ENCODE assay signal across 8 mouse cellular contexts in the genomic region with DNA sequence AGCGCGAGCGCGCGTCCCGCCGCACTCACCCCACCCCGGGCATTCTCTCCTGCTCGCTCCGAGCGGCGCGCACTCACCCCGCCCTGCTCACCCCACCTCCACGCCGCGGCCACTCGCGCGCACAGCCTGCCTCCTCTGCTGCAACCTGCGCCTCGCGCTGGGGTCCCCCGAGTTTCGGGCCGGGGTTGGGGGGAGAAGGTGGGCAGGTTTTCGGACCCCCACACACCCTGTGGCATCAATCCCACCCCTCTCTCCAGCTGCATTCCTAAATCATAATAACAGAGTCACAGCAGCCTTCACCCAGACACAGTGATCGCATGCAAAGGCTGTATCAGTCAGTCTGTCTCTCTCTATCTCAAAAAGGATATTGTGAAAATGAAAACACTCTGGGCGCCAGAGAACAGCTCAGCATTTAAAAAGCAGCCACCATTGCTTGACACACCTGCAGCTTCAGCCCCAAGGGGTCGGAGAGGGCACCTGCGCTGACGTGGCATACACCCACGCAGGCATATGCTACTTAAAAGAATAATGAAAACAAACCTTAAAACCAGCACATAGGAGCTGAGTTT. TPM values are rescaled to one million over a fixed set of nuclear protein-coding genes. Genes with fewer than 3 reads are reported as not detected.
DNase-seq lines count a peak whose midpoint lies in the region; ATAC-seq and TF ChIP-seq lines count a peak whose summit lies in the region.

Gene Atp9a (minus strand): TSS at position 351 of the 569 bp plus-strand sequence.

- peak within 1 kb of the TSS; percentile 82 for H3K27ac ChIP-seq in embryonic facial prominence, embryonic 12.5 days
- peak within 1 kb of the TSS; percentile 93 for H3K27ac ChIP-seq in intestine, postnatal 0 days (ENCODE audit: low read depth, low read length)
- H3K27ac ChIP-seq in midbrain, embryonic 11.5 days (ENCODE audit: low read depth, low read length) = peak within 1 kb of the TSS; percentile 65
- H3K27ac ChIP-seq in small intestine, adult 2 months (ENCODE audit: insufficient read depth, low read depth, low read length) = peak within 1 kb of the TSS; percentile 35; the same call in 1 of the 2 replicates

- H3K9ac ChIP-seq in embryonic facial prominence, embryonic 12.5 days = peak within 1 kb of the TSS; percentile 85
- peak within 1 kb of the TSS; percentile 80 for H3K9ac ChIP-seq in intestine, postnatal 0 days (ENCODE audit: low read depth, low read length)
- H3K9ac ChIP-seq in midbrain, embryonic 11.5 days (ENCODE audit: low read length) = peak within 1 kb of the TSS; percentile 92

- peaks cover 6% of the 10 kb centered on the region for H3K9me3 ChIP-seq in erythroblast, embryonic 14.5 days (ENCODE audit: control insufficient read depth, low read length)
- H3K9me3 ChIP-seq in embryonic facial prominence, embryonic 12.5 days = no peaks in the 10 kb centered on the region
- H3K9me3 ChIP-seq in intestine, postnatal 0 days (ENCODE audit: control insufficient read depth) = no peaks in the 10 kb centered on the region
- H3K9me3 ChIP-seq in midbrain, embryonic 11.5 days (ENCODE audit: control insufficient read depth, low read length) = no peaks in the 10 kb centered on the region

- DNase-seq in heart, adult 18-20 months = peak; percentile 63 to 65
- peak; percentile 79 to 87 for DNase-seq in left cerebral cortex, postnatal 36 days (ENCODE audit: low spot score in 2 of 2)
- DNase-seq in midbrain, embryonic 11.5 days (ENCODE audit: low spot score, missing footprints) = peak; percentile 92

- H3K4me1 ChIP-seq in erythroblast, embryonic 14.5 days (ENCODE audit: control insufficient read depth) = peaks cover 2% of the 10 kb centered on the region; the same call in 1 of the 2 replicates
- H3K4me1 ChIP-seq in embryonic facial prominence, embryonic 12.5 days = no peaks in the 10 kb centered on the region
- 0 out of 2 replicates have a peak, but pooled peaks cover 6% of the 10 kb centered on the region for H3K4me1 ChIP-seq in intestine, postnatal 0 days (replicated peaks; ENCODE audit: control insufficient read depth, insufficient read depth, low read length)
- peaks cover 2% of the 10 kb centered on the region; the same call in 1 of the 2 replicates for H3K4me1 ChIP-seq in midbrain, embryonic 11.5 days (ENCODE audit: control insufficient read depth, insufficient read depth, low read length)
- peaks cover 4% of the 10 kb centered on the region; the same call in 1 of the 2 replicates for H3K4me1 ChIP-seq in small intestine, adult 2 months (ENCODE audit: control insufficient read depth, insufficient read depth, insufficient read length, low read length)

- peak within 1 kb of the TSS; percentile 46 for H3K4me3 ChIP-seq in erythroblast, embryonic 14.5 days (replicated peaks)
- peak within 1 kb of the TSS; percentile 88 for H3K4me3 ChIP-seq in embryonic facial prominence, embryonic 12.5 days
- H3K4me3 ChIP-seq in intestine, postnatal 0 days (ENCODE audit: low read depth, low read length) = peak within 1 kb of the TSS; percentile 85
- peak within 1 kb of the TSS; percentile 84 for H3K4me3 ChIP-seq in midbrain, embryonic 11.5 days (ENCODE audit: low read depth, low read length)
- H3K4me3 ChIP-seq in small intestine, adult 2 months (ENCODE audit: low read depth, low read length) = peak within 1 kb of the TSS; percentile 93

- ATAC-seq in erythroblast, adult 5-6 weeks (replicated peaks; ENCODE audit: low FRiP score, poor library complexity, severe bottlenecking) = no peak
- ATAC-seq in embryonic facial prominence, embryonic 12.5 days (ENCODE audit: insufficient number of reproducible peaks, insufficient read depth, low FRiP score, low TSS enrichment) = peak; percentile 53; the same call in 1 of the 2 replicates
- peak; percentile 57 for ATAC-seq in intestine, postnatal 0 days
- ATAC-seq in midbrain, embryonic 11.5 days (ENCODE audit: low FRiP score) = peak; percentile 57

- intact Hi-C loops in left cerebral cortex, postnatal 36 days (cut with DNase I) = loop anchor here (5.0 kb wide), 1 partner anchor 50 kb away; no protein-coding TSS in a partner anchor

- no peak for TF ChIP-seq CTCF in intestine, postnatal 0 days (IDR thresholded peaks at IDR 0.05; ENCODE audit: low read depth)
- no peak for TF ChIP-seq CTCF in small intestine, adult 2 months (IDR thresholded peaks at IDR 0.05; ENCODE audit: extremely low read depth, insufficient read length, insufficient replicate concordance, low read depth, low read length)

- peaks cover 29% of the 10 kb centered on the region for H3K27me3 ChIP-seq in erythroblast, embryonic 14.5 days (ENCODE audit: control insufficient read depth)
- H3K27me3 ChIP-seq in embryonic facial prominence, embryonic 12.5 days = no peaks in the 10 kb centered on the region
- H3K27me3 ChIP-seq in intestine, postnatal 0 days (replicated peaks; ENCODE audit: control insufficient read depth, insufficient read depth, low read length) = no peaks in the 10 kb centered on the region
- no peaks in the 10 kb centered on the region for H3K27me3 ChIP-seq in midbrain, embryonic 11.5 days (ENCODE audit: control insufficient read depth, insufficient read depth, low read length)
- no peaks in the 10 kb centered on the region for H3K27me3 ChIP-seq in small intestine, adult 2 months (ENCODE audit: control insufficient read depth, insufficient read depth, low read length)

- 10% methylated on average over 20 of the region's 33 CpGs for WGBS in embryonic facial prominence, embryonic 12.5 days
- 5% methylated on average over 26 of the region's 33 CpGs for whole genome bisulfite sequencing in intestine, postnatal 0 days
- WGBS in midbrain, embryonic 11.5 days = 17% methylated on average over 18 of the region's 33 CpGs
- 2% methylated on average over 33 of the region's 33 CpGs for WGBS in small intestine, adult 2 months

- no peaks in the 10 kb centered on the region for H3K36me3 ChIP-seq in erythroblast, embryonic 14.5 days (ENCODE audit: control insufficient read depth)
- H3K36me3 ChIP-seq in embryonic facial prominence, embryonic 12.5 days = no peaks in the 10 kb centered on the region
- H3K36me3 ChIP-seq in intestine, postnatal 0 days (ENCODE audit: control insufficient read depth, insufficient read depth) = no peaks in the 10 kb centered on the region
- H3K36me3 ChIP-seq in midbrain, embryonic 11.5 days (ENCODE audit: control insufficient read depth, insufficient read depth, low read length) = no peaks in the 10 kb centered on the region
- no peaks in the 10 kb centered on the region for H3K36me3 ChIP-seq in small intestine, adult 2 months (ENCODE audit: control insufficient read depth, insufficient read depth, low read length)

- H3K4me2 ChIP-seq in embryonic facial prominence, embryonic 12.5 days (replicated peaks) = peak within 1 kb of the TSS; percentile 74
- H3K4me2 ChIP-seq in intestine, postnatal 0 days (replicated peaks; ENCODE audit: low read depth) = peak within 1 kb of the TSS; percentile 85
- peak within 1 kb of the TSS; percentile 71 for H3K4me2 ChIP-seq in midbrain, embryonic 11.5 days

- no peak for TF ChIP-seq POLR2A in small intestine, adult 2 months (IDR thresholded peaks at IDR 0.05; ENCODE audit: low read depth, low read length)

RNA-seq across cellular contexts. Expression of gene Atp9a, which starts in this region (rescaled TPM):
- polyA plus RNA-seq in erythroblast, embryonic 14.5 days (2012) = 0.03 TPM in 1 of 2 replicates, not detected in the other
- total RNA-seq in erythroblast, adult 5-6 weeks (2015; ENCODE audit: low replicate concordance) = not detected in 2 replicates
- not detected in 2 replicates for total RNA-seq in erythroblast, adult 5-6 weeks (2017; ENCODE audit: low replicate concordance)
- polyA plus RNA-seq in embryonic facial prominence, embryonic 12.5 days (2016; fragmentation: Nextera tagmentation; extraction: Ambion mirVana) = 24.5 and 28.8 TPM in 2 replicates
- total RNA-seq in heart, adult 18-20 months (2021) = 10 to 100 TPM; 50.2 to 56.7 TPM
- polyA plus RNA-seq in intestine, postnatal 0 days (2015; fragmentation: Nextera tagmentation; extraction: Ambion mirVana) = 34.0 and 36.7 TPM in 2 replicates
- total RNA-seq in left cerebral cortex, postnatal 36 days (2021) = 100 to 1,000 TPM; 390 to 450 TPM
- polyA plus RNA-seq in midbrain, embryonic 11.5 days (2014; fragmentation: Nextera tagmentation; extraction: Ambion mirVana) = 14.6 and 16.8 TPM in 2 replicates
- 78.3 and 196 TPM in 2 replicates for polyA plus RNA-seq in small intestine, adult 2 months (2012; rRNA removed)

Comparison
In these comparisons a context has a peak if more than half of its experiments do, and no peak if none do; other contexts are left out.
1. RNA of gene Atp9a (total RNA-seq): 390 to 450 TPM in left cerebral cortex, postnatal 36 days and 50.2 to 56.7 TPM in heart, adult 18-20 months; not detected in erythroblast, adult 5-6 weeks; every median in the first group is over 10 times any median in the second.
2. RNA of gene Atp9a (total RNA-seq): 390 to 450 TPM in left cerebral cortex, postnatal 36 days; 50.2 to 56.7 TPM in heart, adult 18-20 months; every median in the first group is over 4 times any median in the second.
3. RNA of gene Atp9a (polyA plus RNA-seq): 78.3 to 196 TPM in small intestine, adult 2 months, 34.0 to 36.7 TPM in intestine, postnatal 0 days, 24.5 to 28.8 TPM in embryonic facial prominence, embryonic 12.5 days and 14.6 to 16.8 TPM in midbrain, embryonic 11.5 days; 0.03 TPM in erythroblast, embryonic 14.5 days; every median in the first group is over 10 times any median in the second.
4. H3K27ac ChIP-seq: peak in every context shown above with its lines; median percentile 93 in intestine, postnatal 0 days; 82 in embryonic facial prominence, embryonic 12.5 days; 65 in midbrain, embryonic 11.5 days; 35 in small intestine, adult 2 months.
5. Peak in every context shown above with its lines, with median percentiles within 50 percentile points of each other: H3K4me3 ChIP-seq, H3K4me2 ChIP-seq, H3K9ac ChIP-seq and DNase-seq.